Mouse (Mus musculus) liver, embryonic 16.5 days (tissue): ENCODE measurements around the gene Irf7. TPM values are rescaled to one million over a fixed set of nuclear protein-coding genes. Genes with fewer than 3 reads are reported as not detected.
"Not testable (repeated sequence)": the region's sequence is repeated elsewhere in the genome, so short reads cannot be mapped to it uniquely, and the experiment has no call there.

Experiments used
- ATAC-seq: fragments of 200-750 bp; cut with Nextera tagmentation; 2 replicates; pipeline ENCODE4 v1.8.0; 2017; ENCODE audit warnings: low read depth, mild to moderate bottlenecking, moderate number of reproducible peaks, moderate library complexity
- H3K27ac ChIP-seq: fragments of 300-500 bp; sonication (generic); 2 replicates; pipeline ENCODE4 v1.5.1; 2014; ENCODE audit warnings: mild to moderate bottlenecking, low read length
- H3K27me3 ChIP-seq: fragments of 300-500 bp; sonication (generic); 2 replicates; pipeline ENCODE4 v1.6.1; 2014; ENCODE audit warnings: low read depth, low read length, mixed read lengths; ENCODE audit not compliant: control insufficient read depth, insufficient read depth
- H3K36me3 ChIP-seq: fragments of 300-500 bp; sonication (generic); 2 replicates; pipeline ENCODE4 v1.6.1; 2014; ENCODE audit warnings: mild to moderate bottlenecking; ENCODE audit not compliant: control insufficient read depth, insufficient read depth
- H3K4me1 ChIP-seq: fragments of 300-500 bp; sonication (generic); 2 replicates; pipeline ENCODE4 v1.6.1; 2014; ENCODE audit warnings: low read depth, low read length, mixed read lengths; ENCODE audit not compliant: control insufficient read depth
- H3K4me2 ChIP-seq: fragments of 300-500 bp; sonication (generic); 2 replicates; pipeline ENCODE4 v1.6.1; 2014; ENCODE audit warnings: low read depth, low read length, mixed read lengths
- H3K4me3 ChIP-seq: fragments of 300-500 bp; sonication (generic); 2 replicates; pipeline ENCODE4 v1.5.1; 2014; ENCODE audit warnings: low read depth, mild to moderate bottlenecking, low read length
- H3K9ac ChIP-seq: fragments of 300-500 bp; sonication (generic); 2 replicates; pipeline ENCODE4 v1.6.1; 2014; ENCODE audit warnings: low read depth, low read length
- H3K9me3 ChIP-seq: fragments of 300-500 bp; sonication (generic); replicated peaks from 2 replicates; pipeline ENCODE4 v1.6.1; 2016; ENCODE audit warnings: low read length; ENCODE audit not compliant: control insufficient read depth
- WGBS: fragments of 180-500 bp; shearing (Covaris S2); extraction: QIAGEN DNeasy Blood & Tissue Kit; methylation state at CpG from one replicate; pipeline ENCODE4 v1.1.7; 2014; ENCODE audit not compliant: insufficient replicate concordance; 5-methylcytosine and 5-hydroxymethylcytosine counted together
- polyA plus RNA-seq: library from polyadenylated mRNA; unstranded; fragments of >200 nt; fragmentation: Nextera tagmentation; extraction: Ambion mirVana; gene quantifications from 2 replicates; pipeline ENCODE4 v1.2.1, GENCODE M21; 2015

Irf7 gene
- polyA plus RNA-seq, 1 experiment from 2014 or later: 8.2 TPM

- Histone ChIP-seq H3K4me1 (peaks cover 17% of the 10 kb centered on the region), H3K4me2 (peak overlapping the region; percentile 85), H3K36me3 (peaks cover 38% of the 10 kb centered on the region), H3K9ac (0 out of 2 replicates have a peak overlapping the region, but pooled peaks have one; percentile 7), H3K9me3 (no peaks in the 10 kb centered on the region), H3K27me3 (peaks cover 3% of the 10 kb centered on the region), H3K4me3 (peak overlapping the region; percentile 73), H3K27ac (no peak overlapping the region)
- WGBS: 14% methylated on average over 12 of the region's 12 CpGs
- peak; percentile 26; the same call in 1 of the 2 replicates for ATAC-seq
These were observed 1.4 kb downstream of the Irf7 start for GRCm38 (mm10) chr7:141264761-141265410.

DNA sequence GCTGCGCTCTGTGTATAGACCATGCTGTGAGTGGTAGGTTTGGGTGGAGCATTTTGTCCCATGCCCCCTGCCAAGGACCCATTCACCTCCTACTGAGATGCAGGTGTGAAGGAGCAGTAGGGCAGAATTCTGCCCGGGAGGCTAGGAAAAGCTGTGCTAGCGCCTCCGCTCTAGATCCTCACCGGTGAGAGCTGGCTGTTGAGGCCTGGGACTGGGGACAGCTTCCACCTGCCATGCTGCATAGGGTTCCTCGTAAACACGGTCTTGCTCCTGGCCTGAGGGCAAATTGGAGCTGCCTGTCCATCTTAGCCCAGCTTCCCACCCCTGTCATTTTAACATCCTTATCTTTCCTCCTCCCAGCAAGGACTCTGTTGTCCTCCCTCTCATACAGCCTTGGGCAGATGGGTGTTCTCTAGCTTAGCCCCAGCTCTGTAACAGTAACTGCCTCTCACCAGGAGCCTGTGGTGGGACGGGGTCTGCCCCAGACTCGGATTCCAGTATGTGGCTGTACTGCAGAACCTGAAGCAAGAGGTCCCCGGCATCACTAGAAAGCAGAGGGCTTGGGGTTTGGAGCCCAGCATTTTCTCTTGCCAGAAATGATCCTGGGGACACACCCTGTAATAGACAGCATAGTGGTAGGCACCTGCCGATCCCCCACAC is 2.1 kb downstream of the Irf7 start:
- WGBS: 71% methylated on average over 11 of the region's 11 CpGs
- H3K9me3 ChIP-seq: no peaks in the 10 kb centered on the region
- ATAC-seq: no peak
- no peak overlapping the region for H3K27ac ChIP-seq
- no peak overlapping the region for H3K9ac ChIP-seq
- H3K4me3 ChIP-seq: no peak overlapping the region
- peaks cover 45% of the 10 kb centered on the region for H3K36me3 ChIP-seq
- H3K27me3 ChIP-seq: peaks cover 3% of the 10 kb centered on the region
- H3K4me1 ChIP-seq: peaks cover 17% of the 10 kb centered on the region
- H3K4me2 ChIP-seq: no peak overlapping the region

- Histone ChIP-seq H3K27ac (no peak overlapping the region), H3K4me2 (no peak overlapping the region), H3K36me3 (peaks cover 50% of the 10 kb centered on the region), H3K4me3 (no peak overlapping the region), H3K4me1 (peaks cover 17% of the 10 kb centered on the region), H3K27me3 (peaks cover 1% of the 10 kb centered on the region; the same call in 1 of the 2 replicates), H3K9me3 (no peaks in the 10 kb centered on the region), H3K9ac (no peak overlapping the region)
- WGBS: 88% methylated on average over 13 of the region's 13 CpGs
- no peak for ATAC-seq
These were observed 2.6 kb downstream of the Irf7 start for GRCm38 (mm10) chr7:141263640-141264039.

- WGBS: 88% methylated on average over 3 of the region's 3 CpGs
- ATAC-seq: no peak
These were observed 4.8 kb downstream of the Irf7 start for GRCm38 (mm10) chr7:141261480-141261879.

GRCm38 (mm10) chr7:141256159-141256558 is 10.1 kb downstream of the Irf7 start:
- ATAC-seq: no peak
- H3K36me3 ChIP-seq: peaks cover 66% of the 10 kb centered on the region
- 76% methylated on average over 10 of the region's 10 CpGs for WGBS

More at GRCm38 (mm10) chr7:141261480-141261879, 4.8 kb downstream of the Irf7 start:
- Histone ChIP-seq H3K36me3 (peaks cover 71% of the 10 kb centered on the region), H3K4me1 (peaks cover 15% of the 10 kb centered on the region), H3K4me2 (no peak overlapping the region), H3K9me3 (no peaks in the 10 kb centered on the region), H3K9ac (no peak overlapping the region), H3K4me3 (no peak overlapping the region), H3K27me3 (no peaks in the 10 kb centered on the region), H3K27ac (no peak overlapping the region)

GRCm38 (mm10) chr7:141250486-141250885 is 15.8 kb downstream of the Irf7 start:
- not testable (repeated sequence) for ATAC-seq, H3K4me2 ChIP-seq, H3K9ac ChIP-seq, H3K27me3 ChIP-seq, H3K27ac ChIP-seq, H3K9me3 ChIP-seq, H3K4me1 ChIP-seq, H3K4me3 ChIP-seq
- H3K36me3 ChIP-seq: peaks cover 38% of the 10 kb centered on the region
- 77% methylated on average over 4 of the region's 4 CpGs for WGBS

More at GRCm38 (mm10) chr7:141256159-141256558, 10.1 kb downstream of the Irf7 start:
- Histone ChIP-seq H3K4me1 (no peaks in the 10 kb centered on the region; the same call in 1 of the 2 replicates), H3K4me3 (no peak overlapping the region), H3K9ac (no peak overlapping the region), H3K4me2 (no peak overlapping the region), H3K9me3 (no peaks in the 10 kb centered on the region), H3K27me3 (no peaks in the 10 kb centered on the region), H3K27ac (no peak overlapping the region)

DNA sequence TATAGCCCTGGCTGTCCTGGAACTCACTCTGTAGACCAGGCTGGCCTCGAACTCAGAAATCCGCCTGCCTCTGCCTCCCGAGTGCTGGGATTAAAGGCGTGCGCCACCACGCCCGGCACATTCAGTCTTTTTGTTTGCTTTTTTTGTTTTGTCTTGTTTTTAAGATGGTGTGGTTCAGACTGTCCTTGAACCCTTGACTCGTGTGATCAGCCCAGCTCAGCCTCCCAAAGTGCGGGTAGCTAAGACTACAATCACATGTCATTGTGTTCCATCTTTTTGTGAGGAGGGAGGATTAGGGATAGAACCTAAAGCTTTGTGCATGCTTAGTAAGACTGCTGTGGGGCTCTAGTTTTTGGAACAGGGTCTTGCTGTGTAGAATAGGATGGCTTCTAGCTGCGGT is 34.7 kb downstream of the Irf7 start:
- no peak overlapping the region for H3K27ac ChIP-seq
- no peak overlapping the region for H3K9ac ChIP-seq
- 81% methylated on average over 9 of the region's 10 CpGs for WGBS
- H3K4me1 ChIP-seq: peaks cover 24% of the 10 kb centered on the region
- no peak for ATAC-seq
- H3K4me3 ChIP-seq: no peak overlapping the region
- H3K27me3 ChIP-seq: no peaks in the 10 kb centered on the region
- peaks cover 47% of the 10 kb centered on the region for H3K36me3 ChIP-seq
- no peak overlapping the region for H3K4me2 ChIP-seq
- H3K9me3 ChIP-seq: no peaks in the 10 kb centered on the region

DNA sequence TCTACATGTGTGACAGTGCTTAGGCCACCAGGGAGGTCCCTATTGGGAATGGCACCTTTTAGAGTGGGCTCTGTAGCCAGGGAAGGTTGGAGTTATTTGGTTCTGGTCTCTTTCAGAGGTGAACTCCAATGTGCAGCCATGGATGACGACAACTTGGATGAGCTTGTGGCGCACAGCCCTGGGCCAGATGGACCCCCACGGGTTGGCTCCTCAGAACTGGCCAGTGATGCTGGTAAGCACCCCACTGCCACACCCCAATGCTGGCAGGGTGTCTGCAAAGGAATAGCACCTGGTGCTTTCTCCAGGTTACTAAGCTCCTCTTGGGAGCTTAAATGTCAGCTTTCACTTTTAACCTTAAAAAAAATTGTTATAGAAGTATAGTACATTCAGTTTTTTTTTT is 35.2 kb downstream of the Irf7 start:
- WGBS: 87% methylated on average over 3 of the region's 3 CpGs
- peaks cover 47% of the 10 kb centered on the region for H3K36me3 ChIP-seq
- ATAC-seq: no peak

GRCm38 (mm10) chr7:141230570-141230969 is 35.7 kb downstream of the Irf7 start:
- WGBS: 82% methylated on average over 4 of the region's 4 CpGs
- no peaks in the 10 kb centered on the region for H3K9me3 ChIP-seq
- peaks cover 24% of the 10 kb centered on the region for H3K4me1 ChIP-seq
- H3K36me3 ChIP-seq: peaks cover 43% of the 10 kb centered on the region
- peak overlapping the region; percentile 13; the same call in 1 of the 2 replicates for H3K9ac ChIP-seq
- H3K27me3 ChIP-seq: no peaks in the 10 kb centered on the region
- peak overlapping the region; percentile 85 for H3K4me2 ChIP-seq
- 0 out of 2 replicates have a peak overlapping the region, but pooled peaks have one; percentile 2 for H3K4me3 ChIP-seq
- ATAC-seq: no peak
- H3K27ac ChIP-seq: no peak overlapping the region

More for the DNA sequence above, 35.2 kb downstream of the Irf7 start:
- no peak overlapping the region for H3K4me2 ChIP-seq
- no peaks in the 10 kb centered on the region for H3K27me3 ChIP-seq
- no peak overlapping the region for H3K27ac ChIP-seq
- no peak overlapping the region for H3K4me3 ChIP-seq
- H3K9me3 ChIP-seq: no peaks in the 10 kb centered on the region
- H3K4me1 ChIP-seq: peaks cover 24% of the 10 kb centered on the region
- no peak overlapping the region for H3K9ac ChIP-seq
